Mouse (Mus musculus): ENCODE measurements at regions not wholly inside any gene's neighbourhood (a gene's known extent, or its start where the extent isn't known, plus 50 kb on each side); places are given as distances from the start of the nearest gene placed in this dataset.

DNA sequence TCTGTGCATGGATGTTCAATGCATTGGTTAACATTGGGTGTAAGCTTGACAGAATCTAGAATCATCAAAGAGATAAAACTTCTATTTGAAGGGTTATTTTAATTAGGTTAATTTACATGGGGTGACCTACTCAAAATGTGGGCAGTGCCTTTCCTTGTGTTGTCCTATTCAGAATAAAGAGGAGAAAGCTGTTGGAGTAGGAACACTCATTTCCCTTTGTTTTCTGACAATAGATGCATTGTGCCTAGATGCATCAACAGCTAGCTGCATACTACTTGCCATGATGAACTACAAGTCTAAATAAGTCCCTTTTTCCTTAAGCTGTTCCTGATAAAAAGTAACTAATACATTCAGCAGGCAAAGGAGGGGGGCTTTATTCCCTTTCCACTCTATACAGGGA lies 269.8 kb downstream of the Eepd1 start:
- dilution Hi-C loops (cut with MboI; ENCODE audit: extremely low pct_ligation_motif_present, extremely low pct_unique_long_range_greater_than_20kb, low sequenced_read_pairs): no loop called here
- H3K27ac ChIP-seq (ENCODE audit: insufficient read depth, low read depth): no peak overlapping the region
- H3K9ac ChIP-seq (ENCODE audit: insufficient read depth, low read depth): no peak overlapping the region
- no peaks in the 10 kb centered on the region for H3K9me3 ChIP-seq (replicated peaks; ENCODE audit: low read length)
- no peak for TF ChIP-seq MXI1 (IDR thresholded peaks at IDR 0.05; ENCODE audit: low read depth, low read length)
- TF ChIP-seq POLR2AphosphoS2 (IDR thresholded peaks at IDR 0.05; ENCODE audit: low read depth, low read length): no peak
- TF ChIP-seq MAFK (IDR thresholded peaks at IDR 0.05; ENCODE audit: insufficient replicate concordance, low read length): no peak
- TF ChIP-seq NRF1 (IDR thresholded peaks at IDR 0.05; ENCODE audit: low read depth, low read length): no peak
- TF ChIP-seq POLR2A (IDR thresholded peaks at IDR 0.05; ENCODE audit: low read depth, low read length): no peak
- TF ChIP-seq CTCF (conservative IDR thresholded peaks at IDR 0.05 in 1 of 2, IDR thresholded peaks at IDR 0.05 in 1 of 2; ENCODE audit: low read depth in 2 of 2, low read length in 2 of 2): no peak
- TF ChIP-seq MYC (IDR thresholded peaks at IDR 0.05; ENCODE audit: low read depth, low read length): no peak
- no peak for TF ChIP-seq MAX (IDR thresholded peaks at IDR 0.05; ENCODE audit: low read length)
- TF ChIP-seq CHD1 (IDR thresholded peaks at IDR 0.05; ENCODE audit: low read depth, low read length): no peak
- no peak for TF ChIP-seq RCOR1 (conservative IDR thresholded peaks at IDR 0.05; ENCODE audit: low read depth, low read length)
- TF ChIP-seq SMC3 (IDR thresholded peaks at IDR 0.05; ENCODE audit: low read depth, low read length): no peak
- no peak for TF ChIP-seq USF1 (IDR thresholded peaks at IDR 0.05; ENCODE audit: low read depth, low read length)
- no peak for TF ChIP-seq UBTF (IDR thresholded peaks at IDR 0.05; ENCODE audit: low read depth, low read length)
- TF ChIP-seq BHLHE40 (IDR thresholded peaks at IDR 0.05; ENCODE audit: low read depth, low read length): no peak
- no peak for TF ChIP-seq ZKSCAN1 (IDR thresholded peaks at IDR 0.05; ENCODE audit: borderline replicate concordance, low read depth, low read length)
- TF ChIP-seq ZNF384 (IDR thresholded peaks at IDR 0.05; ENCODE audit: low read depth, low read length): no peak
- no peak for TF ChIP-seq JUN (IDR thresholded peaks at IDR 0.05; ENCODE audit: insufficient read depth, low read depth, low read length)
- TF ChIP-seq CHD2 (IDR thresholded peaks at IDR 0.05; ENCODE audit: low read length): no peak
- no peak for TF ChIP-seq ZMIZ1 (IDR thresholded peaks at IDR 0.05; ENCODE audit: low read depth, low read length)
- in situ Hi-C loops (cut with MboI; ENCODE audit: low pct_ligation_motif_present, low pct_unique_long_range_greater_than_20kb, low sequenced_read_pairs): no loop called here
- no peaks in the 10 kb centered on the region for H3K36me3 ChIP-seq (replicated peaks in 1 of 2; ENCODE audit: control insufficient read depth in 1 of 2, insufficient read depth in 1 of 2, low read length in 1 of 2)
- no peaks in the 10 kb centered on the region for H3K27me3 ChIP-seq (replicated peaks)
- no peak overlapping the region for H3K4me2 ChIP-seq (ENCODE audit: insufficient read depth, low read depth, poor library complexity, severe bottlenecking)
- H3K4me1 ChIP-seq (ENCODE audit: control insufficient read depth in 1 of 2, insufficient read depth in 2 of 2): no peaks in the 10 kb centered on the region
- no peaks in the 10 kb centered on the region for H3K79me2 ChIP-seq (replicated peaks; ENCODE audit: control insufficient read depth, extremely low read depth, insufficient read depth, poor library complexity, severe bottlenecking)
- DNase-seq (ENCODE audit: extremely low read depth): no peak
- H3K4me3 ChIP-seq (replicated peaks in 1 of 3; ENCODE audit: low read depth in 2 of 3, low read length in 2 of 3, poor library complexity in 1 of 3): no peak overlapping the region

DNA sequence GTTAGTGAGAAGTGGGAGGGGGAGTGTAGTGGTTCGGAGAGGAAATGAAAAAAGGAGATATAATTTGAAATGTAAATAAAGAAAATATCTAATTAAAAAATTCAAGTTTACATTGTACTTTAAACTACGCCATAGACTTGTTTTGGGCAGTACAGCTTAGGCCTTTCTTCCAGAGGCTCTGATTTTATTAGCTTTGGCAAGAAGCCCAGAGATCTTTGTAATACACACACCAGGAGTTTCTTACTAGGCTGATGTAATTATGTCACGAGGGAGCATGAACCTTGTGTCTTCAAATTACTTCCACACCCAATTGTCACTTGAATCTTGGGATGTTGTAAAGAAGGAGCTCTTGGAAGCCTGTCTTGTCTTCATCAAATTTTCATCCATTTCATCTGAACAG lies 292.6 kb downstream of the Eepd1 start:
- no peak overlapping the region for H3K9ac ChIP-seq (ENCODE audit: insufficient read depth, low read depth)
- H3K27me3 ChIP-seq (replicated peaks): no peaks in the 10 kb centered on the region
- H3K4me1 ChIP-seq (ENCODE audit: control insufficient read depth in 1 of 2, insufficient read depth in 2 of 2): no peaks in the 10 kb centered on the region
- no peak for TF ChIP-seq POLR2A (IDR thresholded peaks at IDR 0.05; ENCODE audit: low read depth, low read length)
- no peak for TF ChIP-seq ZC3H11A (IDR thresholded peaks at IDR 0.05; ENCODE audit: low read depth, low read length)
- no peak for TF ChIP-seq USF1 (IDR thresholded peaks at IDR 0.05; ENCODE audit: low read depth, low read length)
- TF ChIP-seq UBTF (IDR thresholded peaks at IDR 0.05; ENCODE audit: low read depth, low read length): no peak
- no peak for TF ChIP-seq IRF4 (IDR thresholded peaks at IDR 0.05; ENCODE audit: low read depth, low read length)
- TF ChIP-seq MAFK (IDR thresholded peaks at IDR 0.05; ENCODE audit: insufficient replicate concordance, low read length): no peak
- no peak for TF ChIP-seq TCF12 (IDR thresholded peaks at IDR 0.05; ENCODE audit: low read depth, low read length)
- TF ChIP-seq MAX (IDR thresholded peaks at IDR 0.05; ENCODE audit: low read length): no peak
- TF ChIP-seq PAX5 (IDR thresholded peaks at IDR 0.05; ENCODE audit: low read length): no peak
- TF ChIP-seq CHD1 (IDR thresholded peaks at IDR 0.05; ENCODE audit: low read depth, low read length): no peak
- no peak for TF ChIP-seq MXI1 (IDR thresholded peaks at IDR 0.05; ENCODE audit: low read depth, low read length)
- no peak for TF ChIP-seq NELFE (IDR thresholded peaks at IDR 0.05; ENCODE audit: low read depth, low read length)
- no peak for TF ChIP-seq RAD21 (IDR thresholded peaks at IDR 0.05; ENCODE audit: low read depth, low read length)
- no peaks in the 10 kb centered on the region for H3K79me2 ChIP-seq (replicated peaks; ENCODE audit: control insufficient read depth, extremely low read depth, insufficient read depth, poor library complexity, severe bottlenecking)
- H3K4me3 ChIP-seq (replicated peaks in 1 of 3; ENCODE audit: low read depth in 2 of 3, low read length in 2 of 3, poor library complexity in 1 of 3): no peak overlapping the region
- H3K9me3 ChIP-seq (replicated peaks; ENCODE audit: low read length): no peaks in the 10 kb centered on the region
- no peak for DNase-seq (ENCODE audit: extremely low read depth)
- in situ Hi-C loops (cut with MboI; ENCODE audit: low pct_ligation_motif_present, low pct_unique_long_range_greater_than_20kb, low sequenced_read_pairs): no loop called here
- dilution Hi-C loops (cut with MboI; ENCODE audit: extremely low pct_ligation_motif_present, extremely low pct_unique_long_range_greater_than_20kb, low sequenced_read_pairs): no loop called here
- no peak overlapping the region for H3K27ac ChIP-seq (ENCODE audit: insufficient read depth, low read depth)
- no peak overlapping the region for H3K4me2 ChIP-seq (ENCODE audit: insufficient read depth, low read depth, poor library complexity, severe bottlenecking)
- H3K36me3 ChIP-seq (replicated peaks in 1 of 2; ENCODE audit: control insufficient read depth in 1 of 2, insufficient read depth in 1 of 2, low read length in 1 of 2): no peaks in the 10 kb centered on the region

Data from CH12.LX (cell line).